Mouse (Mus musculus): ENCODE data around the gene Ccdc180.

Gene Ccdc180

DNA sequence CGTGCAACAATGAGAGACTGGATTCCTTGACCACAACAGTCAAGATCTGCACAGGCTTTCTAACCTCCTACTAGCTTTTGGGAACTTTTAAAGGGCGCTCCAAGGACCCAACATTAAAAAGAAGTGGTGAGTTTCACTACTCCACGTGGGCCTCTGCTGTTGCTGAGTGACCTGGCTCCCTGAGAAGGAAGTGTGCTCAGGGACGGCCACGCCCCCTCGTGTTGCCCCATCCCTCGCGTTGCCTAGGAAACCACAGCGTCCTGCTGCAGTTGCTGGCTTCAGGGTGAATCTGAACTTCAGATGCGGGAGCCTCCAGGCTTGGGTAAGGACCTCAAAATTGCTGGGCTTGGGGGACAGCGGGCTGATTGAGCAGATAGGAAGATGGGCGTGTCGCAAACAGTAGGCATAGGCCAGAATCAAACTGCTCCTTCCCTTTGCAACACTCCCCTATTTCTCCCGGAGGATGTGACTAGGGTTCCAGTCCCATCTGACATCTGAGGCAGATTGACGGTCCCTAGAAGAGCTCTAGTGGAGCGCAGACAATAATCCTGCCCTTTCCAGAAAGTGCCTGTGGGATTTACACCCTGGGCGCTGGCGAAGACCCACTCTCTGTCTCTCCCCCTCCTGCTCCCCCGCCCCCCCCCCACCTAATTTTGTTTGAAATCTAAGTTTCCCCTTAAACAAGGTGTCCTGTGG is at the start of gene Ccdc180:
Gene Ccdc180 (plus strand): TSS at position 238 of the 696 bp plus-strand sequence.
- DNase-seq, result peak; percentile 86

DNA sequence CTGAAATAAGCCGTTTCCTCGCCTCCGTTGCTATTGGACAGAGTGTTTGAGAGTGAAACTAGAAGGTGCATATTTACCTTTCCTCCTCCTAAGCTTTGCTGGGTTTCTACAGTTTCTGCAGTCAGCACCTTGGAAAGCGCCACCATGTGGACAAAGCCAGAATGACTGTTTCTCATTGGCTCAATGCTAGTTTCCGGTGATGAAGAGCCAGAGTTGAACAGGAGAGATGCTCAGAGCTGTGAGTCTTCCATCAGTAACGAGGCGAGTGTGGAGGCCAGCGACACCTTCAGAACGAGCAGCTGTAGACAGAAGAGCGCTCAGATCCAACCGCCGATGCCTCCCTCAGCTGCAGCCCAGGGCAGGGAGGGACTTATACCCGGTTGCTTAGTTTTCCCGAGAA is 45.7 kb upstream of the Ccdc180 start:
- DNase-seq, result peak; percentile 69

DNA sequence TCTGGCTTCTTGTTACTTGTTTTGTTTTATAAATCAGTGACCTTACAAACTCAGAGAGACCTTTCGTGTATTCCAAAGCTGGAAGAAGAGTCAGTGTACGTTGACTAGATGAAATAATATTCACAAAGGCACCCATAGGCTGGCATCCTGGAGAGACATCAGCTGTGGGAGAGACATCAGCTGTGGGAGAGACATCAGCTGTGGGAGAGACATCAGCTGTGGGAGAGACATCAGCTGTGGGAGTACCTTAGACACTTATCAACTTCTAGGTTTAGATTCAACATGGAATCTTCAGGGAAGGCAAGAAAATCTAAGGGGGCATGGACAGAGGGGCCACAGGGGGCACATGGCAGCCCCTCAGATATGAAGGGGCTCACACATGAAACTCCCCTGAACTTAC is 43.8 kb upstream of the Ccdc180 start:
- no peak for DNase-seq

DNA sequence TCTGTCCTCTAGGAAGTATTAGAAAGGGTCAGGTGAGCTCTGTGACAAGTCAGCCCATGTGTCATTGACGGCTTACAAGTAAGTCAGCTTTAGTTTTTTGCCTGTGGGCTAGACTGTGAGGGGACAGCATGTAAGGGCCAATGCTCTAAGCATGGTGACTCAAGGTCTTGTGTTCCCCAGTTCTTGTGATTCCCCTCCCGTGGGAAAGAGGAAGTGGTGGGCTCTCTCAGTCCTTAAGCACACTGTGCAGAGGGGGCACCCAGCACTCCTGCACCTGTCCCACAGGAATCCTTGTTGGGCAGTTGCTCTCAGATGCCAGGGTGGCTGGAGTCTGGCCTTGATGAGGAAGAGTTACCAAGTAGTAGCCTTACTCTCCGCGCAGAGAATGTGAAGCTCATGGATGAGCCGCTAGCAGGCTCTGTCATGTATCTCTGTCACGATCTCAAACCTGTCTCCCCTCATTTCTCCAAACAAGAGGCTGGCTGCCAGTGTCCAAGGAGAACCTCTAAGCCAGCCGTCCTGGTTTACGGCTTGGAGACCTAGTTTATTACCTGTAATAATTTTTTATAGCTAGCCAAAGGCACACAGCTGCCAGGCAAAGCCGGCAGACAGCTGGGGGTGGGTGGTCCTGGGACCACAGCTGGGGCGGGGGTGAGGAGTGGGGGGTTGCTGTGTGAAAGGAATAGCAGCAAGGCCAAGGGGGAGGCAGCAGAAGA is 41.8 kb upstream of the Ccdc180 start, which contains the start of gene Stra6l:
Gene Stra6l (plus strand): TSS at position 556 of the 716 bp plus-strand sequence.
- no peak for DNase-seq

DNA sequence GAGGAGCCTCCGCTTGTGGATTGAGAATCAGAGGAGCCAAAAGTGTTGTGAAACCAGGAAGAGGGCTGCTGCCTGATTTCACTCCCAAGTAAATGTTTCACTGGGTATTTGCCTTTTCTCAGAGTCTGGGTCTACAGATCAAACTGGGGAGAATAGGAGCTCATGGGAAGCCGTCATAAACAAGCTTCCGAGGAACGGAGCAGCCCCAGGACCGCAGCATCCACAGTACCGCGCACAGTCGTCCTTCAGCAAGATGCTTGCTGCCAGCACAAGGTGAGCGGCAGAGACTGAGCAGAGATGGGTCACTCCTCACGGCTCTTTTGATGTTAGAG is 41.3 kb upstream of the Ccdc180 start:
- no peak for DNase-seq

DNA sequence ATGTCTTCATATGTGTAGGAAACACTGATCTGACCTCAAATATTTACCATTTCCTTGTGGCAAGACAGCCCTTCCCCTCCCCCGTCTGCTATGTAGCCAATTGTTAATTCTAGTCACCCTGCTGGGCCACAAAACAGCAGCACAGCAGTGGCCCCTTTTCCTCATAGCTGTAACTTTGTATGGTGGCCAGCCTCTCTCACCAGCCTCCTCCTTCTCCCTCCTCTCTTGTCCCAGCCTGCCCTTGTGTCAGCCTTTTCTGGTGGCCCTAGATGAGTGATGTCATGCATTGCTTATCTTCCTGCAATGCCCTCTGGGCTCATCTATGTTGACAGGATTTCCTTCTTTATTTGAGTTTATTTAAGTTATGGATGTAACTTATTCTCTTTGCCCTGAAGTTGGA is 40.7 kb upstream of the Ccdc180 start:
- no peak for DNase-seq

DNA sequence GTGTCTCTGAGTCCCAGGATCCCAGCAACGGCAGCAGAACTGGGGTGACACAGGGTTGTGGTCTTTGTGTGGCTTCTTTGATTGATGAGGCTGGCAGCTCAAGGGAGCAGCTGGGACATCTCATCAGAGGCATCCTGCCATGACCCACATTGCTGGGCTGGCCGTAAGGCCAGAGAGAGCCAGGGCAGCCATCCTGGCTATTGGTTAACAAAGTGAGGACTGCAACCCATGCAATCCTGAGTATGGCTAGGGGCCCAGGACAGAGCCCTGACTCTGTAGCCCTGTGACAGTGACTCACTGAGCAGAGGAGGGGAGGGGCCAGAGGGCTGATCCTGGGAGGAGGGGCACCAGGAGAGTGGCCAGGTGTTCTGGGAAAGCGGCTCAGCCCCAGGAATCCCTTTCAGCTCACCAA is 38.5 kb upstream of the Ccdc180 start:
- DNase-seq, result peak; percentile 41

DNA sequence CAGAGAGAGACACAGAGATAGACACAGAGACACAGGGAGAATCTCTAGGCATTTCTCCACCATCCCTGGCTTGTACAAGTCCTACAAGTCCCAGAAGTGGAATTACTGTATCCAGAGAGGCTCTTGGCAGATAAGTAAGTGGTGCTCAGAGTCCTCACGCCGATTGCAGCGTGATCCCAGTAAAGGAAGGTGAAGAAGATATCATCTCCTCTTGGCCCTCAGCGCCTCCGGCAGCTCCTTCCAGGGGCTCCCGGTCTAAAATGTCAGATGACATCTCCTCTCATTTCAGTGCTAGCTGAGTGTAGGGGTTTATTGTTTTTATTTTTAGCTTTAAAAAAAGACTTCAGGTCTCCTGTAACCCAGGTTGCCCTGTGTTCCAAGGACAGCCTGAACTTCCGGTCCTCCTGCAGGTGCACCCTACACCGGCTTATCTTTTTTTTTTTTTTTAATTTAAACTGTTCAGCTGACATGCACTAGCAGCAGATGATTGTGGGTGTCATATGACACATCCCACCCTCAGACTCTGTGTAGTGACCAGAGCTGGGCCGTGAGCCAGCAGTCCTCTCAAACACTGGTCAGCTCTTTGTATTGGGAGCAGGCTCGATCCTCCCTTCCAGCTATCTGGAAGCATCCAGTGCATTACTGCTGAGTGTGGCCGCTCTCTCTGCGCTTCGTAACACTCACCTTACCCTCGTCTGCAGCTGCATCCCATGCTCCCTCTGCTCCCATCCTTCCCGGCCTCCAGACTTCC is 36.4 kb upstream of the Ccdc180 start:
- DNase-seq, result no peak

DNA sequence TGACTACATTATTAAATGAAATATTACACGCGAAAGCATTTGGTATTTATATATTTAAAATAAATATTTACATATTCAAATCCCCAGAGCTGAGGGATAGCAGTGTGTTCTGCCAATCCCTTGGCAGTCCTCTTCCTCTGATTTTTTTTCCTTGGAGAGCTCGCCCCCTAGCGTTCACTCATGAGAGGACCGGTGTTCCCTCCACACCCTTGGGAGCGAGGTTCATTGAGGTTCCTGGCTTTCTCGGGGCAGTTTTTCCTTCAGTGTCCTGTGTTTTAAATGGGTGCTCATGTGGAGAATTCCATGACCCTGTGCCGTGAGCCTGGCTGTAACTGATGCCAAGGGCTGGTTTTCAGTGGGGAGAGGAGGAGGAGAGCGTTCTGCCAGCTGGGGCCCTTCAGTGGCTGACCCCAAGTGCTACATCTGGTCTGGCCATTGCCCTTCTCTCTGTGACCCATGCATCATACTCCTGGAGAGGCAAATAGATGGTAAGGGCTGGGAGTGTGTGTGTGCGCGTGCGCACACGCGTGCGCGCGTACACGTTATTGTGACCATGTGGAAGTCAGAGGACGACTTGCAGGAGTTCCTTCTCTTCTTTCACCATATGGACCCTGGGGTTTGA is 34.2 kb upstream of the Ccdc180 start:
- peak; percentile 82 for DNase-seq

DNA sequence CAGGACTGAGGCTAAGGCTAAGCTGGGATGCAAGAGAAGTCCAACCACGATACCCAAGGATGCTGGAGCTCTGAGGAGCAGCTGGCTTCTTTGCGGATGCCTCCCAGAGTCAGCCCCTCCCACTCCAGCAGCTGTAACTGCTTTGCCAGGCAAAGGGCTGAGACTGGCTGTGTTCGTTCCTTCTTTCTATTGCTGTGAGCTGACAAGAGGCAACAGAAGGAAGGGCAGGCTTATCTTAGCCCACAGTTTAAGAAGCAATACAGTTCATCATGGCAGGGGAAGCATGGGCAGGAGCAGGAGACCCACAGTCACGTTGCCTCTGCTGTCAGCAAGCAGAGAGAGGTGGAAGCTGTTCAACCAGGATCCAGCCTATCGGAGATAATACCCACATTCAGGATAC is 28.9 kb upstream of the Ccdc180 start:
- DNase-seq, result no peak

DNA sequence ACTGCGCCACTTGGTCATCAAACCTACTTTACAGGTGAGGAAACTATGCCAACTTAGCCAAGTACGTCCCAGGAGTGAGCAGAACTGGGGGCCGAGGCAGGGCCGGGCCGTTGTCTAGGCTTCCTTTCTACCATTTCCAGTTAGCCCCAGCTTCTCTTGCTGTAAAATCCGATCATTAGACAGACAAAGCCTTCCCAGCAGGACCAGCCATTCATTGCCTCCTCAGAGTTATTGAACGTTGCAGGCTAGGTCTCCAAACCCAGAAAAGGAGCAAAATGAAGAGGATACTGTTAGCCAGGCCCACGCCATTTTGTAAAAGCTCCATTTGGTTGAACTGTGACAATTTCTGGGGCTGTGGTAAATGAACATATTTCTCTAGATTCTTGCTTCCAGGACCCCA is 22.7 kb upstream of the Ccdc180 start:
- no peak for DNase-seq

DNA sequence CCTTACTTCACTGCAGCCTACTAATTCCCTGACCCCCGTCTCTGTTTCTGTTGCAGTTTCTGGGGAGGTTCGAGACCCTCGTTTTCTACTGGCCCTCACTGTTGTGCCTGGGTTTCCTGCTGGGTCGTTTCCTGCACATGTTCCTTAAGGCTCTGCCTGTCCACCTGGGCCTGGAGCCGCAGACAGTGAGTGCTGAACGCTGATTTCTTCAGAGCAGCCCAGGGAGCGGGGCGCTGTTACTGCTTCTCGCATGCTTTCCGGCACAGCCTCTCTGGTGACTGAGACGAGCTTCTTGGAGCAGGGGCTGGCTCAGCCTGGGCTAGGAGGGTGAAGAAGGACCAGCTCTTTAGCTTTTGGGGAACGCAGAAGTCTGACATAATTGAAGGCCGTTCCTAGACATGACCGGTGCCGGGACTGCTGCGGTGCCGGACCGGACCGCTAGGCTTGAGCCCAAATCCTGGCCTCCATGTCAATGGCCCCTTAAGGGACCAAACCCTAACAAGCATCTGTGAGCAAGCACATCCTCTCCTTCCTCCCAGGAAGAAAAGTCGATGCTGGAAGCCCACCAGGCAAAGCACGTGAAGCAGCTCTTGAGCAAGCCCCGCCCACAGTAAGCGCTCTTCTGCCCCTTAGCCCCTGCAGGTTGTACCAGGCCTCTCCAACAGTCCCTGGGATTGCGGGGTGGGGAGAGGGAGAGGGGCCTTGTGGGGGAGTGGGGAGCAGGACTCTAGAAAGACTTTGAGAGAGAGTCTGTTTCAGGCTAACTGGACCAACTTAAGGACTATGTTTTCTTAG is 20.9 kb upstream of the Ccdc180 start:
- no peak for DNase-seq

DNA sequence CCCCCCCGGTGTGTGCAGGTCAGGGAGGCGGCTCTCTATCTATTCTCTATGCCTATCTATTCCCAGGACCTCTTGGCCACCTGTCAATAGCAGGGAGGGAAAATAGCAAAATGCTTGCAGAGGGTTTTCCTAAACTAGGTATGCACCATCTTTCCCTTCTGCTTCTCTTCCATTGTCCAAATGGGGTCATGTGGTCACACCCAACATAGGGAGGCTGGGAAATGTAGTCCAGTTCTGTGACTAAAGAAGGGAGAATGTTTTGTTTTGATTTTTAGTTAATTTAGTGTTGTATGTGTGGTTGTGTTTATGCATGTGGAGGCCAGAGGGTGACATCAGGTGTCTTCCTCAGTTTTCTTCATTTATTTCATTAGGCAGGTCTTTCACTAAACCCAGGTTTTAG is 18.0 kb upstream of the Ccdc180 start:
- no peak for DNase-seq

DNA sequence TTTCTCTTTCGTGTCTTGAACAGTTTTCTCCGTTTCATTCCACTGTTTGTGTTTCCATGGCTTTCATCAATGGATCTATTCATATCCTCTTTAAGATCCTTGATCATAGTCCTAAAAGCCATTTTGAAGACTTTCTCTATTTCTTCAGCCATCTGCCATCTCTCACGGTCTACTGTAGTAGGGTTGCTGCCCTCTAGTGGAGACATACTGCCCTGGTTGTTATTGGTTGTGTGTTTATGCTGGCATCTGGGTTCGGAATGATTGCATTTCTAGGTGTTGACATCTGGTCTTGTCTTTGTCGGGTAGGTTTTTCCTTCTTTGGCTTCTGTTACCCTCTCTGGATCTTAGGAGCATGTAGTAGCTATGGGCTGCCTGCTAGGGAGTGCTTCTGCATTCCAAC is 11.2 kb upstream of the Ccdc180 start:
- DNase-seq, result peak; percentile 73

DNA sequence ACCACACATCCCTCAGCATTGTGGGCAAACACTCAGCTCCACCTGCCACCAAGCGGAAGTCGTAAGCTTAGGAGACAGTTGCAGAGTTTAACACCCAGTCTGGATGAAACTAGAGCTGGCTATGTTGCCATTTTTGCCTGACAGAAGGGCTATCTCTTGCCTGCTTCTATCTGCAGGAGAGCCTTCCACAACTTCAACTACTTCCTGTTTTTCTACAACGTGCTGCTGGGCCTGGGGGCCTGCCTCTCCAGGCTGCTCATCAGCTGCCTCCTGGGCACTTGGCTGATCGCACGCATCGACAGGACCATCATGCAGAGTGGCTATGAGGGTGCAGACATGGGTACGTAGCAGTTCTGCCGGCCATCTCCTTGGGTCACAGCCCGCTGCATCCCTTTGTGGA is 7.6 kb upstream of the Ccdc180 start:
- no peak for DNase-seq

DNA sequence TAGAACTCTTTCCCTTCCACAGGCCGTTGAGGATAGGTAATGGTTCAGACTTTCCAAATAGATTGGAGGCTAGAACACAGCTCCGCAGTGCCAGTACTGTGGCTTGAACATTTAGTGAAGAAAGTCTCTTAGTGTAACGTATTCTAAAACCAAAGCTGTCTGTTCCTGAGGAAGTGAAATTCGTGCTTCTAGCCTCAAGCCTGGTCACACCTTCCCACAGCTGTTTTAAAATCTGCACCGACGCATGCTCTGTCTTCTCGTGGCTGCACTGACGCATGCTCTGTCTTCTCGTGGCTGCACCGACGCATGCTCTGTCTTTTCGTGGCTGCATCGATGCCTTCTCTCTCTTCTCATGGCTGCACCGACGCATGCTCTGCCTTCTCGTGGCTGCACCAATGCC is 6.9 kb upstream of the Ccdc180 start:
- DNase-seq, result no peak

DNA sequence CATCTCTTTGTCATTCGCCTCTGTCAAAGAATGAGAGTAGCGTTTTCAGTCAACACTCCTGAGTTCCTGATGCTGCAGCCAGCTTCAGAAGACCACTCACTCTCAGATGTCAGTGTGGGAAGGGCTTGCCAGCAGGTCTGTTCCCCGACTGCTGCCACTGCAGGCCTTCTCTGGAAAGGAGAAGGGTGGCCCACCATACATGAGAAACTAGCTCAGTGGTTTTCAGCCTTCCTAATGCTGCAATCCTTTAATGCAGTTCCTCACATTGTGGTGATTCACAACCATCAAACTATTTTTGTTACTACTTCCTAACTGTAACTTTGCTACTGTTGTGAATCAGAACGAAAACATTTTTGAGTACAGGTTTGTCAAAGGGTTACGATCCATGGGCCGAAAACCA is 616 bp upstream of the Ccdc180 start:
- DNase-seq, result no peak

DNA sequence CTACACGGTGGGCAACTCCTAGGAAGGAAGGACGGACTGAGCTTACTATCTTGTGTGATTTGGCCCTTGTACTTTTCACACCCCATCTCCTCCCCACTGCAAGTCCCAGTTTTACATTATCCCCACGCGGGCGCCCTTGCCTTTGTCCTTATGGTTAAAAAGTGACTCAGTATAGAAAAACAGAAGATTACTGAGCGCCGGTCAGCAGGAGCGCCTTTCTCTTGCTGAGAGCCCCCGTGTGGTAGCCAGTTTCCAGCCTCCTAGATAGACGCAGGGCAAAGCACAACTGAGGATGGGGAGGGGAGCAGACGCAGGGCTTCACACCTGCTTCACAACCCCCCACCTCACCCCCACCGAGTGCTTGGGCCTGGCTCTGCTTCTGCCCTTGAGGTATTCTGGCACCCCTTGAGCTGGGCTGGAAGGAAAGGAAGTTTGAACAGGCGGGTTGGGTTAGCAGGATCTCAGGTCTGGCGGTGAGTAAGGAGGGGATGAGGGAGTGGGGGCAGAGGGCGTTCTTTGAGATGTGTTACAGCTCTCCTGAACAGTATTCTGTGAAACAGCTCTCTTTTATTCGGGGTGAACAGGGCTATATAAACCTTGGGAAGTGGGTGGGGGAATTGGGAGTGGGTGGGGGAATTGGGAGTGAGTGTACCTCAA is 6.5 kb downstream of the Ccdc180 start:
- DNase-seq, result peak; percentile 17

DNA sequence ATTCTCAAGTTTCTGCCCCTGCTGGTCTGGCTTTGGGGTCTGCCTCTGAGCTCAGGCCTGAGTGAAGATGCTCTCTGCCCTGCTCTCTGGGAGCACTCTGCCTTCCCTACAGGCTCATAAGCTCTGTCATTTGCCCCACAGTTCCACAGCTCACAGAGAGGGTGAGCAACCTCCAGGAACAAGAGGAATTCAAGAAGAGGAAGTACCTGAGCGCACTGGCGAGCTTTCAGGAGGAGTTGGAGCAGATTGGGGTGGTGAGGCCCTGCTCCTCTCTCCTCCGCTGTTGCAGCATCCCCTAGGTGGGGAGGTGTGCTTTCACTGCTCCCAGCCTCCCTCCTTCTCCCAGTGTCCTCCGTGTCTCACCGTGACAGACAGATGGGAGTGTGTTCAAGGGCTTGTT is 8.3 kb downstream of the Ccdc180 start:
- no peak for DNase-seq

DNA sequence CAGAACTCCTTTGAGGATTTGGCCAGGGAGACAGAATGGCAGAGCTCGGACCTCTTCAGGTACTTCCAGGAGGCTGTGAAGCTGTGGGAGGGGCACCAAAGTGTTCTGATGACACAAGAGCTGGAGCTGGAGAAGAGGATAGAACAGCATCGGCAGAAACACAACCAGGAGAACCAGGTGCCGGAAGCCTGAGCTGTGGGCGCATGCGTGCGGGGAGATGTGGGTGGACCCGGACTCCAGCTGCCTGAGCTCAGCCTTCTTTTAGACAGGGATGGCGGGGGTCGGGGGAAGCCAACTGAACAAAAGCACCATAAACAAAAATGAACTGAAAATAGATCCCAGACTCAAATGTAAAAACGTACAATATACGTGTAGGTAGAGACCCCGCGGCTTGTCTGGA is 19.2 kb downstream of the Ccdc180 start:
- no peak for DNase-seq

DNA sequence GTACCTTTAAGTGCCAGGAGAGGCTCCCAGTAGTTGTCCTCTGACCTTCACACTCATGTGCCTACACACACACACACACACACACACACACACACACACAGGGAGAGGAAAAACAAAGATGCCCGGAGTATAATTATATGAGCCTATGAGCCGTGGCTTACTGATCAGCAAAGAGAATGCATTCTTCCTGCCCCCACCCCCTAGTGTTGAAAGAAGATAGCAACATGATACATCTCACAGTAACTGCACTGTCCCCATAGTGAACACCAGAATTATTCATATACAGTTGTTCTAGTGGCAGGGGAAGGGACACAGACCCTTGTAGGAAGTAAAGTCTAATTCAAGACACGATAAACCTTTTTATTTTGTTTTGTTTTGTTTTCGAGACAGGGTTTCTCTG is 19.8 kb downstream of the Ccdc180 start:
- no peak for DNase-seq

DNA sequence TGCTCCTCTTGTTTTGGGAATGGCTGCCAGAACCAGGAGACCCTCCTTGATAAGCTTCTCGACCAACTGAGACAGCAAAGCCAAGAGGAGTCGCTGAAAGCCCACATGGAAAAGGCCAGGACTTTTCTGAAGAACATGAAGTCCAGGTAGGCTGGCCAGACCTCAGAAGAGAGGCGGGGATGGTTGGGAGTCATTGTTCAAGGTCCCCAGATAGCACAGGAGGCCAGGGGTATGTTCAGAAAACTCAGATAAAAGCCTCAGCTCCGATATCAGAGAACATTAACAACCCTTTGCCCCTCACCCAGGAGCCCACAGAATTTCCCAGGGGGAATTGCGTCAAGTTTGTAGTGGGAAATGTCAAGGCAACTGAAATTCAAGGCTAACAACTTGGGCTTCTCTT is 21.2 kb downstream of the Ccdc180 start:
- DNase-seq, result no peak

Data from retina, postnatal 1 day (tissue).